Mouse (Mus musculus): Measurements from ENCODE around the gene Ncf4. TPM values are rescaled to one million over a fixed set of nuclear protein-coding genes. Genes with fewer than 3 reads are reported as not detected.

Gene Ncf4
- polyA plus RNA-seq, 1 experiment = 1.1 TPM

DNA sequence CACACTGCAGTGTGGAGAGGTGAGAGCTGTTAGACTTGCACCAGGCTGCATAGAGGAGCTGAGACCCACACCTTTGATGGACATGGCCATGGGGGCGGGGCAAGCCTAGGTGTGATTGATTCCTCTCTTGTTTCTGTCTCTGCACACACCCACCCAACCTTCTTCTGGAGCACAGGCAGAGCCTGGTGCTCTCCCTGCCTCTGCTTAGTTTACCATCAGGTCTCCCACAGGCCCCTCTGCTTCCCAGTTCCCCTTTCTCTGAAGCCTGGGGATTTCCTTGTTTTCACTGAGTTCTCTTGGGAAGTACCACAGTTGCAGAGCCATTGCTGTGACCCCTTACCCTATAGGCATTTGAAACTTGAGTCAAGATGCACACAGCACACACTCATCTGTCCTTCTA is 54.0 kb downstream of the Ncf4 start:
- DNase-seq (ENCODE audit: low read depth) = no peak
- TF ChIP-seq POLR2A (IDR thresholded peaks at IDR 0.05; ENCODE audit: borderline replicate concordance, extremely low read depth, insufficient read depth, insufficient read length, poor library complexity, severe bottlenecking) (no peak), CTCF (IDR thresholded peaks at IDR 0.05; ENCODE audit: borderline replicate concordance, extremely low read depth, insufficient read depth, insufficient read length) (no peak)

DNA sequence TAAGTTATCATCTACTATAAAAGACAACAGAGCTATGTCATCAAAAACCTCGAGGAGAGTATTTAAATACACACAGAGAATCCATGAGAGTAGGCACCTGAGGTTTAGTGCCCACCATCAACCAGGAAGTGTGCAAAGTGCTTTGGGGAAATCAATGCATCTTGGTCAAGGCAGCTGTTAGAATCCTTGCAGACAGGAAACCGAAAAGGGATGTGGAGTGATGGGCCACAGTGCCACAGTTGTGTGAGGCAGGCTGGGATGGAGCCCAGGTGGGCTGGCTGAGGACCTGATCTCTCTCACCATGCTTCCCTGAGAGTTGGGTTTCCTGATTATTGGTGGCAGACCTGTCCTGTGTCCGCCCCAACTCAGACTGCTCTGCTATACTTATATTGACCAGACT is 55.0 kb downstream of the Ncf4 start:
- no peak for DNase-seq (ENCODE audit: low read depth)
- TF ChIP-seq CTCF (IDR thresholded peaks at IDR 0.05; ENCODE audit: borderline replicate concordance, extremely low read depth, insufficient read depth, insufficient read length) (no peak), POLR2A (IDR thresholded peaks at IDR 0.05; ENCODE audit: borderline replicate concordance, extremely low read depth, insufficient read depth, insufficient read length, poor library complexity, severe bottlenecking) (no peak)

DNA sequence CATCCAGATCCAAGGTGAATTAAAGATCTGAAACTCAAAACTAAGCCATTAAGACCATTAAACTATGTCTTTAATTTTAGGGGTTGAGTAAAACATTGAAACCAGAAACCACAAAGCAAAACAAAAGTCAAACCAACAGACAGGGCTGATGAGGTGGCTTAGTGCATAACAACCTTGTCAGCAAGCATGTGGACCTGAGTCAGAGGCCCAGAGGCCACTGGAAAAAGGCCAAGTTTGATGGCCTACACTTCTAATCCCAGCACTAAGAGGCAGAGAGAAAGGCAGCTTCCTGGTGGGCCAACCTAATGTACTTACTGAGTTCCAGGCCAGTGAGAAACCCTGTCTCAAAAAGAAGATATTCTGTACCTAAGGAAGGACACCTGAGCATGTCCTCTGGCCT is 56.2 kb downstream of the Ncf4 start:
- DNase-seq (ENCODE audit: low read depth) = no peak
- TF ChIP-seq POLR2A (IDR thresholded peaks at IDR 0.05; ENCODE audit: borderline replicate concordance, extremely low read depth, insufficient read depth, insufficient read length, poor library complexity, severe bottlenecking) = no peak
- TF ChIP-seq CTCF (IDR thresholded peaks at IDR 0.05; ENCODE audit: borderline replicate concordance, extremely low read depth, insufficient read depth, insufficient read length) = no peak

- DNase-seq (ENCODE audit: low read depth) = no peak
- TF ChIP-seq CTCF (IDR thresholded peaks at IDR 0.05; ENCODE audit: borderline replicate concordance, extremely low read depth, insufficient read depth, insufficient read length) = no peak
- TF ChIP-seq POLR2A (IDR thresholded peaks at IDR 0.05; ENCODE audit: borderline replicate concordance, extremely low read depth, insufficient read depth, insufficient read length, poor library complexity, severe bottlenecking) = no peak
Observed at GRCm38 (mm10) chr15:78302718-78303117, 58.1 kb downstream of the Ncf4 start.

- DNase-seq (ENCODE audit: low read depth) = no peak
- no peak for TF ChIP-seq POLR2A (IDR thresholded peaks at IDR 0.05; ENCODE audit: borderline replicate concordance, extremely low read depth, insufficient read depth, insufficient read length, poor library complexity, severe bottlenecking)
- no peak for TF ChIP-seq CTCF (IDR thresholded peaks at IDR 0.05; ENCODE audit: borderline replicate concordance, extremely low read depth, insufficient read depth, insufficient read length)
Observed at GRCm38 (mm10) chr15:78303665-78304233, 59.1 kb downstream of the Ncf4 start.

- TF ChIP-seq CTCF (IDR thresholded peaks at IDR 0.05; ENCODE audit: borderline replicate concordance, extremely low read depth, insufficient read depth, insufficient read length) (no peak), POLR2A (IDR thresholded peaks at IDR 0.05; ENCODE audit: borderline replicate concordance, extremely low read depth, insufficient read depth, insufficient read length, poor library complexity, severe bottlenecking) (no peak)
- no peak for DNase-seq (ENCODE audit: low read depth)
Observed at GRCm38 (mm10) chr15:78305341-78305933, 60.8 kb downstream of the Ncf4 start, which contains the start of gene Csf2rb2. Csf2rb2 (minus strand) TSS chr15:78305721.

- DNase-seq (ENCODE audit: low read depth) = no peak
- TF ChIP-seq POLR2A (IDR thresholded peaks at IDR 0.05; ENCODE audit: borderline replicate concordance, extremely low read depth, insufficient read depth, insufficient read length, poor library complexity, severe bottlenecking) (no peak), CTCF (IDR thresholded peaks at IDR 0.05; ENCODE audit: borderline replicate concordance, extremely low read depth, insufficient read depth, insufficient read length) (no peak)
Observed at GRCm38 (mm10) chr15:78309865-78310264, 65.3 kb downstream of the Ncf4 start.

DNA sequence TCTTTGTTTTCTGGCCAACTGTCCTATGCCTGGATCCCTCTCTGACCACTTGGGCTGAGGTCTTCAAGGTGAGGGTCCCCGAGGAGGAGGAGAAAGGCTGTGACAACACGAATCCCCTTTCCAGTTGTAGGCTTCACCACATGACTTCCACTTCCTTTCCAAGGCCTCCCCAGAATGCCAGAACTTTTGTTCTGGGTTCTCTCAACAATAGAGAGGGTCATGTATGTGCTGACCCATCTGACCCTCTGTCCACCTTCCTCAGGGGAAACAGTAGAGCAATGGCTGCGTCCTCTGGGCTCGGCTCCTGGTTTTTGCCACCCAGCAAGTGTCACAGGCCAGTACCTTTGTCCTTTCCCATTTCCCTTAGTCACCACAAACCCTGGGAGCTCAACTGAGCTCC is 66.4 kb downstream of the Ncf4 start:
- DNase-seq (ENCODE audit: low read depth) = no peak
- no peak for TF ChIP-seq CTCF (IDR thresholded peaks at IDR 0.05; ENCODE audit: borderline replicate concordance, extremely low read depth, insufficient read depth, insufficient read length)
- no peak for TF ChIP-seq POLR2A (IDR thresholded peaks at IDR 0.05; ENCODE audit: borderline replicate concordance, extremely low read depth, insufficient read depth, insufficient read length, poor library complexity, severe bottlenecking)

Other genes with a start within 250 kb of the Ncf4 start
- gene Cacng2, start 124.8 kb upstream of the Ncf4 start, polyA plus RNA-seq (2012; rRNA removed) = 8.0 and 17.5 TPM in 2 replicates
- 56.7 and 68.1 TPM in 2 replicates for gene Ift27, start 70.7 kb upstream of the Ncf4 start, polyA plus RNA-seq (2012; rRNA removed)
- 1.00 and 2.9 TPM in 2 replicates for gene Pvalb, start 38.4 kb upstream of the Ncf4 start, polyA plus RNA-seq (2012; rRNA removed)
- 0.29 and 0.32 TPM in 2 replicates for gene Csf2rb2, start 60.9 kb downstream of the Ncf4 start, polyA plus RNA-seq (2012; rRNA removed)
- gene Csf2rb, start 81.0 kb downstream of the Ncf4 start, polyA plus RNA-seq (2012; rRNA removed) = 0.85 and 1.8 TPM in 2 replicates
- not detected in 2 replicates for gene Tex33, start 151.1 kb downstream of the Ncf4 start, polyA plus RNA-seq (2012; rRNA removed)
- gene Tst, start 161.1 kb downstream of the Ncf4 start, polyA plus RNA-seq (2012; rRNA removed) = 12.4 and 16.2 TPM in 2 replicates
- 83.4 and 130 TPM in 2 replicates for gene Mpst, start 161.6 kb downstream of the Ncf4 start, polyA plus RNA-seq (2012; rRNA removed)
- 259 and 385 TPM in 2 replicates for gene Kctd17, start 183.8 kb downstream of the Ncf4 start, polyA plus RNA-seq (2012; rRNA removed)
- 0.14 and 0.22 TPM in 2 replicates for gene Tmprss6, start 223.8 kb downstream of the Ncf4 start, polyA plus RNA-seq (2012; rRNA removed)